Mouse (Mus musculus): ENCODE results near the gene Ctr9.

The Ctr9 gene

GRCm38 (mm10) chr7:111029046-111029553 lies 349 bp downstream of the Ctr9 start:
- DNase-seq (ENCODE audit: low spot score), result no peak

GRCm38 (mm10) chr7:111048920-111049319 lies 20.2 kb downstream of the Ctr9 start:
- DNase-seq (ENCODE audit: low spot score), result no peak

GRCm38 (mm10) chr7:111049652-111050421 lies 21.1 kb downstream of the Ctr9 start:
- no peak for DNase-seq (ENCODE audit: low spot score)

- no peak for DNase-seq (ENCODE audit: low spot score)
These were observed 26.5 kb downstream of the Ctr9 start for GRCm38 (mm10) chr7:111055221-111055620.

GRCm38 (mm10) chr7:111055984-111056657 lies 27.4 kb downstream of the Ctr9 start:
- no peak for DNase-seq (ENCODE audit: low spot score)

- no peak for DNase-seq (ENCODE audit: low spot score)
These were observed 30.8 kb downstream of the Ctr9 start for GRCm38 (mm10) chr7:111059527-111059926.

- no peak for DNase-seq (ENCODE audit: low spot score)
These were observed 34.2 kb downstream of the Ctr9 start for GRCm38 (mm10) chr7:111062971-111063370.

GRCm38 (mm10) chr7:111068181-111068580 lies 39.4 kb downstream of the Ctr9 start:
- no peak for DNase-seq (ENCODE audit: low spot score)

- DNase-seq (ENCODE audit: low spot score), result no peak
These were observed 40.9 kb downstream of the Ctr9 start for GRCm38 (mm10) chr7:111069439-111070166.

GRCm38 (mm10) chr7:111070167-111070496 lies 41.4 kb downstream of the Ctr9 start:
- DNase-seq (ENCODE audit: low spot score), result no peak

- DNase-seq (ENCODE audit: low spot score), result no peak
These were observed 43.7 kb downstream of the Ctr9 start for GRCm38 (mm10) chr7:111072410-111072809.

- DNase-seq (ENCODE audit: low spot score), result no peak
These were observed 46.5 kb downstream of the Ctr9 start for GRCm38 (mm10) chr7:111075288-111075687.

GRCm38 (mm10) chr7:111078271-111078670 lies 49.5 kb downstream of the Ctr9 start:
- no peak for DNase-seq (ENCODE audit: low spot score)

GRCm38 (mm10) chr7:111080026-111080425 lies 51.3 kb downstream of the Ctr9 start:
- DNase-seq (ENCODE audit: low spot score), result no peak

- no peak for DNase-seq (ENCODE audit: low spot score)
These were observed 52.1 kb downstream of the Ctr9 start for GRCm38 (mm10) chr7:111080876-111081275.

GRCm38 (mm10) chr7:111082043-111082821 lies 53.5 kb downstream of the Ctr9 start:
- DNase-seq (ENCODE audit: low spot score), result peak; percentile 53

GRCm38 (mm10) chr7:111082822-111083732 lies 54.3 kb downstream of the Ctr9 start, which contains the start of gene Eif4g2:
Gene Eif4g2, minus strand, starts transcription at chr7:111083030.
- DNase-seq (ENCODE audit: low spot score), result peak; percentile 90

- no peak for DNase-seq (ENCODE audit: low spot score)
These were observed 55.0 kb downstream of the Ctr9 start for GRCm38 (mm10) chr7:111083733-111084120.

- no peak for DNase-seq (ENCODE audit: low spot score)
These were observed 55.7 kb downstream of the Ctr9 start for GRCm38 (mm10) chr7:111084443-111084842.

- DNase-seq (ENCODE audit: low spot score), result no peak
These were observed 56.4 kb downstream of the Ctr9 start for GRCm38 (mm10) chr7:111085153-111085552.

GRCm38 (mm10) chr7:111095169-111095568 lies 66.4 kb downstream of the Ctr9 start:
- DNase-seq (ENCODE audit: low spot score), result no peak
